Mouse (Mus musculus): ENCODE results near the gene 2310034G01Rik. TPM values are rescaled to one million over a fixed set of nuclear protein-coding genes. Genes with fewer than 3 reads are reported as not detected.

2310034G01Rik gene
- total and polyA plus RNA-seq, 3 experiments, result 0.50 to 0.95 TPM; not detected in 1

DNA sequence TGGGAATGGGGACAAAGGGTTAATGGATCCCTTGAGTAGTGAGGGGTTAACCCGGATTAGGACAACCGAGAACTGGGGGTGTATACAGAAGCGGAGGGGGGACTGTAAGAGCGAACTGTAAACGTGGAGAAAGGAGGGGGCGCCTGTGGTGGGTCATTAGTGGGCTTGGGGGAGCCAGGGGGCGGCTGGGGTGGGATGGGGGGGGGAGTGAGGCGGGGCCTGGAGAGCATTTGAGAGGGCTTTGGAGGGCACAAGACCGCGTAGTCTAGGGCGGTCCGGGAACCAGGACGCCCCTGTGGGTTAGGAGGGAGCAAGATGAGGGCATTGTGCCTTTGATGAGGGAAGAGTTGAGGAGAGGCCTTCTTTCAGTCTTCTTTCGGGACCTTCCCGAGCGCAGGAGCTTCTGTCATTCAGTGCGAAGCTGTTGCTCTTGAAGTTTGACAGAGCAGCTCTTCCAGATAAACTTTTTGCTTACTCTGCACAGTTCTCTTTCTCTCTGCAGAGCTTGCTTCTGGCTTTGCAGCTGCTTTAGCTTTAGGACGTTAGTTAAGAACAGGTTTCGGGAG lies 47.4 kb upstream of the 2310034G01Rik start (continued):
- TF ChIP-seq SIN3A (IDR thresholded peaks at IDR 0.05; ENCODE audit: low read length) (peak; percentile 73; the same call in 1 of the 2 replicates), NRF1 (IDR thresholded peaks at IDR 0.05; ENCODE audit: insufficient read depth, low read depth, low read length, poor library complexity, severe bottlenecking) (no peak), RAD21 (IDR thresholded peaks at IDR 0.05; ENCODE audit: low read depth, low read length) (no peak), ZKSCAN1 (IDR thresholded peaks at IDR 0.05; ENCODE audit: low read depth, low read length) (no peak)

DNA sequence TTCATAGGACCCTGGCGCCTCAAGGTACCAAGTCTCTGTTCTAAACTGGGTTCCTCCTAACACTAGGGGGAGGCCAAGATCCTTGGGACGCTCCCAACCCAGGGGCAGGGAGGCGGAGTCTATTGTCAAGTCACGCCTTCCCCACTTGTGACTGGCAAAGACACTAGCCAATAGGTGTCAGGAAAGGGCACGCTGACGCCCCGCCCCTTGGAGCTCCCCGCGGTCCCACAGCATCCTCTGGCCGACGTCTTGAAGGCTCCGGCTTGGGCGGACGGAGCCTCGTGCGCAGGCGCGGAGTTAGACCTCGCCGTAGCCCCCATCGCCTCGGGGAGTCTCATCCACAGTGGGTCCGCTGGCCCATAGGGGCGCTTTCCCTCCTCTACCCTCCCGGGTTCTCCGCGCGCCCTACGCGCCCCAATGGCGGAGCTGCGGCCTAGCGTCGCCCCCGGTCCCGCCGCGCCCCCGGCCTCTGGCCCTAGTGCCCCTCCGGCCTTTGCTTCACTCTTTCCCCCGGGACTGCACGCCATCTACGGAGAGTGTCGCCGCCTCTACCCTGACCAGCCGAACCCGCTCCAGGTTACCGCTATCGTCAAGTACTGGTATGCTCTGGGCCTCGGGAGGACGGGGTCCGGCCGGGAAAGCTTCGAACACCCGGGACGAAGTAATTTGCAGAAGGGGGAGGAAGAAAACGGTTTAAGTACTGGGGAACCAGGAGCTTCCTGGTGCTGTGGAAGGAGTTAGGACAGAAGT lies 46.8 kb upstream of the 2310034G01Rik start, which contains the start of gene Sufu:
Gene Sufu (plus strand): TSS at position 211 of the 750 bp plus-strand sequence.
- peaks cover 49% of the 10 kb centered on the region for H3K79me2 ChIP-seq (ENCODE audit: control insufficient read depth, insufficient read depth, low read length, poor library complexity)
- H3K36me3 ChIP-seq (ENCODE audit: control insufficient read depth in 1 of 2, insufficient read depth in 2 of 2, low read length in 2 of 2), result peaks cover under 1 to 13% of the 10 kb centered on the region in 2 experiments
- peak; percentile 100 for DNase-seq (ENCODE audit: low read depth, low spot score)
- peak within 1 kb of the TSS; percentile 92 for H3K9ac ChIP-seq (ENCODE audit: control insufficient read depth, low read depth, low read length, poor library complexity, severe bottlenecking)
- no peaks in the 10 kb centered on the region for H3K27me3 ChIP-seq (ENCODE audit: control insufficient read depth in 1 of 2, insufficient read depth in 2 of 2, low read length in 2 of 2)
- peaks cover 0 to 16% of the 10 kb centered on the region in 2 experiments; a peak in 3 of 4 replicates for H3K4me1 ChIP-seq (ENCODE audit: control insufficient read depth in 1 of 2, insufficient read depth in 2 of 2, low read length in 2 of 2)
- H3K9me3 ChIP-seq (replicated peaks; ENCODE audit: insufficient read depth, low read length), result no peaks in the 10 kb centered on the region
- peak within 1 kb of the TSS; percentile 61 for H3K27ac ChIP-seq (ENCODE audit: control insufficient read depth, low read depth, low read length)
- peak within 1 kb of the TSS; percentile 80 to 95 for H3K4me3 ChIP-seq (ENCODE audit: control insufficient read depth in 1 of 2, insufficient read depth in 1 of 2, low read depth in 2 of 2, low read length in 2 of 2)
- TF ChIP-seq KAT2A (conservative IDR thresholded peaks at IDR 0.05; ENCODE audit: low read depth, low read length), result no peak; the same call in 1 of the 2 replicates
- no peak for TF ChIP-seq JUND (IDR thresholded peaks at IDR 0.05; ENCODE audit: low read depth, low read length)
- no peak for TF ChIP-seq GATA1 (IDR thresholded peaks at IDR 0.05; ENCODE audit: low read depth, low read length)
- TF ChIP-seq MAZ (IDR thresholded peaks at IDR 0.05; ENCODE audit: low read depth, low read length), result peak; percentile 76; the same call in 1 of the 2 replicates
- no peak for TF ChIP-seq E2F4 (IDR thresholded peaks at IDR 0.05; ENCODE audit: borderline replicate concordance, low read depth, low read length)
- peak; percentile 9; the same call in 1 of the 2 replicates for TF ChIP-seq ZNF384 (IDR thresholded peaks at IDR 0.05; ENCODE audit: low read depth, low read length)
- no peak for TF ChIP-seq USF2 (IDR thresholded peaks at IDR 0.05; ENCODE audit: borderline replicate concordance in 1 of 2, insufficient read depth in 1 of 2, low read depth in 1 of 2, low read length in 2 of 2)
- no peak for TF ChIP-seq MAFK (IDR thresholded peaks at IDR 0.05; ENCODE audit: borderline replicate concordance, low read depth, low read length)
- peak; percentile 96 to 97 for TF ChIP-seq POLR2A (IDR thresholded peaks at IDR 0.05; ENCODE audit: control insufficient read depth in 1 of 2, insufficient read depth in 1 of 2, low read depth in 1 of 2, low read length in 2 of 2, poor library complexity in 1 of 2)
- TF ChIP-seq EP300 (IDR thresholded peaks at IDR 0.05; ENCODE audit: low read depth in 1 of 2, low read length in 2 of 2), result no peak; a peak in 1 of 4 replicates
- no peak for TF ChIP-seq POLR2AphosphoS5 (IDR thresholded peaks at IDR 0.05; ENCODE audit: borderline replicate concordance, low read depth, low read length)
- TF ChIP-seq ZC3H11A (IDR thresholded peaks at IDR 0.05; ENCODE audit: low read depth, low read length), result peak; percentile 71
- TF ChIP-seq CHD1 (IDR thresholded peaks at IDR 0.05; ENCODE audit: low read depth, low read length), result peak; percentile 53; the same call in 1 of the 2 replicates
- peak; percentile 84 for TF ChIP-seq RAD21 (IDR thresholded peaks at IDR 0.05; ENCODE audit: low read depth, low read length)
- no peak for TF ChIP-seq ZKSCAN1 (IDR thresholded peaks at IDR 0.05; ENCODE audit: low read depth, low read length)
- TF ChIP-seq TCF12 (IDR thresholded peaks at IDR 0.05; ENCODE audit: low read depth, low read length), result peak; percentile 75
- TF ChIP-seq UBTF (IDR thresholded peaks at IDR 0.05; ENCODE audit: borderline replicate concordance, insufficient read depth, low read depth, low read length), result peak; percentile 69; the same call in 1 of the 2 replicates
- no peak; the same call in 1 of the 2 replicates for TF ChIP-seq ETS1 (IDR thresholded peaks at IDR 0.05; ENCODE audit: low read depth, low read length)
- peak; percentile 89 for TF ChIP-seq POLR2AphosphoS2 (IDR thresholded peaks at IDR 0.05; ENCODE audit: low read length)
- peak; percentile 81 for TF ChIP-seq SMC3 (IDR thresholded peaks at IDR 0.05; ENCODE audit: low read depth, low read length)
- TF ChIP-seq ZMIZ1 (IDR thresholded peaks at IDR 0.05; ENCODE audit: low read depth, low read length), result peak; percentile 77; the same call in 1 of the 2 replicates
- peak; percentile 66 for TF ChIP-seq MAX (IDR thresholded peaks at IDR 0.05; ENCODE audit: low read length)
- no peak for TF ChIP-seq MEF2A (IDR thresholded peaks at IDR 0.05; ENCODE audit: extremely low read depth, insufficient replicate concordance, low read depth, low read length, poor library complexity, severe bottlenecking)
- TF ChIP-seq ELF1 (IDR thresholded peaks at IDR 0.05; ENCODE audit: low read depth, low read length), result peak; percentile 47
- TF ChIP-seq CHD2 (IDR thresholded peaks at IDR 0.05; ENCODE audit: low read length), result 0 out of 2 replicates have a peak, but pooled peaks have one; percentile 20
- no peak for TF ChIP-seq TAL1 (IDR thresholded peaks at IDR 0.05; ENCODE audit: low read length)
- peak; percentile 93 for TF ChIP-seq NELFE (IDR thresholded peaks at IDR 0.05; ENCODE audit: low read depth, low read length)
- TF ChIP-seq NRF1 (IDR thresholded peaks at IDR 0.05; ENCODE audit: insufficient read depth, low read depth, low read length, poor library complexity, severe bottlenecking), result peak; percentile 95
- TF ChIP-seq MYC (IDR thresholded peaks at IDR 0.05; ENCODE audit: low read depth, low read length), result peak; percentile 70; the same call in 1 of the 2 replicates
- TF ChIP-seq MYB (IDR thresholded peaks at IDR 0.05; ENCODE audit: low read depth, low read length), result no peak
- TF ChIP-seq SIN3A (IDR thresholded peaks at IDR 0.05; ENCODE audit: low read length), result peak; percentile 85

Data from MEL (cell line).